Mouse (Mus musculus): ENCODE measurements around the gene Dnmt3b.

DNA sequence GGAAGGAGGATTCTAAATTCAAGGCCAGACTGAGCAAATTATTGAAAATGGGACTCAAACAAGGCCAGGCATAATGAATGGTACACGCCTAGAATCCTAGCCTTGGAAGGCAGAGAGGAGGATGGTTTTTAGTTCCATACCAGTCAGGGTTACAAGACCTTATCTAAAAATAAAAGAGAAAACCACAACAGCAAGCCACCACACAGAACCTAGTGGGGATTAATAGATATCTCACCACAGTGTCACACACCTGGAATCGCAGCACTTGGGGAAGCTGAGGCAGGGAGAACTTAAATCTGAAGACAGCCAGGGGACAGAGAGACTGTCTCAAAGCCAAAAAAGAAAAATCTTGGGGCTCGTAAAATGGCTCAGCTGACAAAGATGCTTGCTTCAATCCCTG lies 18.3 kb upstream of the Dnmt3b start:
- TF ChIP-seq CTCF (IDR thresholded peaks at IDR 0.05; ENCODE audit: extremely low read depth, insufficient read depth, low read length) (no peak), POLR2A (IDR thresholded peaks at IDR 0.05; ENCODE audit: extremely low read depth, insufficient read depth, low read length) (no peak)
